Mouse (Mus musculus) MEL (cell line): ENCODE results near the gene Rab1a. TPM values are rescaled to one million over a fixed set of nuclear protein-coding genes. Genes with fewer than 3 reads are reported as not detected.
"Not testable (repeated sequence)": the region's sequence is repeated elsewhere in the genome, so short reads cannot be mapped to it uniquely, and the experiment has no call there.

Experiments
- DNase-seq: peaks from one replicate; pipeline ENCODE4 v3.0.0; 2011; ENCODE audit warnings: low read depth, low spot score
- H3K27ac ChIP-seq: 2 replicates; pipeline ENCODE4 v1.5.1; 2012; ENCODE audit warnings: low read depth, mild to moderate bottlenecking, control low read depth, low read length, moderate library complexity; ENCODE audit not compliant: control insufficient read depth
- H3K27me3 ChIP-seq, 2 experiments: fragments of 150-350 bp in 1 of 2; sonication (generic) in 1 of 2; 2 replicates each; pipeline ENCODE4 v1.6.1; 2012; ENCODE audit warnings: low read length in 2 of 2, mild to moderate bottlenecking in 2 of 2, improper control_type of control experiment in 1 of 2, moderate library complexity in 1 of 2; ENCODE audit not compliant: insufficient read depth in 2 of 2, control insufficient read depth in 1 of 2
- H3K36me3 ChIP-seq, 2 experiments: 2 replicates each; pipeline ENCODE4 v1.6.1; 2012 to 2014; ENCODE audit warnings: low read length in 2 of 2, improper control_type of control experiment in 1 of 2, inconsistent platforms in 1 of 2, mild to moderate bottlenecking in 1 of 2; ENCODE audit not compliant: insufficient read depth in 2 of 2, control insufficient read depth in 1 of 2
- H3K4me1 ChIP-seq, 2 experiments: fragments of 150-350 bp in 1 of 2; sonication (generic) in 1 of 2; 2 replicates each; pipeline ENCODE4 v1.6.1; 2012; ENCODE audit warnings: low read length in 2 of 2, improper control_type of control experiment in 1 of 2, mild to moderate bottlenecking in 1 of 2; ENCODE audit not compliant: insufficient read depth in 2 of 2, control insufficient read depth in 1 of 2
- H3K4me3 ChIP-seq, 2 experiments: fragments of 150-350 bp in 1 of 2; sonication (generic) in 1 of 2; 2 replicates each; pipeline ENCODE4 v1.5.1; 2012; ENCODE audit warnings: low read depth in 2 of 2, low read length in 2 of 2, mild to moderate bottlenecking in 2 of 2, moderate library complexity in 2 of 2, control low read depth in 1 of 2, improper control_type of control experiment in 1 of 2; ENCODE audit not compliant: control insufficient read depth in 1 of 2, insufficient read depth in 1 of 2
- H3K79me2 ChIP-seq: 2 replicates; pipeline ENCODE4 v1.6.1; 2012; ENCODE audit warnings: mild to moderate bottlenecking, low read length, moderate library complexity; ENCODE audit not compliant: control insufficient read depth, poor library complexity, insufficient read depth
- H3K9ac ChIP-seq: 2 replicates; pipeline ENCODE4 v1.6.1; 2012; ENCODE audit warnings: low read depth, mild to moderate bottlenecking, control low read depth, low read length, moderate library complexity; ENCODE audit not compliant: control insufficient read depth, poor library complexity, severe bottlenecking
- H3K9me3 ChIP-seq: fragments of 150-350 bp; sonication (generic); replicated peaks from 2 replicates; pipeline ENCODE4 v1.6.1; 2012; ENCODE audit warnings: mild to moderate bottlenecking, low read length, improper control_type of control experiment, moderate library complexity; ENCODE audit not compliant: insufficient read depth
- CHD1 ChIP-seq: IDR thresholded peaks from 2 replicates; pipeline ENCODE4 v1.6.1; 2012; ENCODE audit warnings: low read depth, mild to moderate bottlenecking, inconsistent platforms, low read length, improper control_type of control experiment
- E2F4 ChIP-seq: IDR thresholded peaks from 2 replicates; pipeline ENCODE4 v1.6.1; 2011; ENCODE audit warnings: low read depth, low read length, improper control_type of control experiment, borderline replicate concordance
- GABPA ChIP-seq: IDR thresholded peaks from 2 replicates; pipeline ENCODE4 v1.6.1; 2012; ENCODE audit warnings: low read depth, mild to moderate bottlenecking, inconsistent platforms, low read length, improper control_type of control experiment, moderate library complexity
- GATA1 ChIP-seq: IDR thresholded peaks from 2 replicates; pipeline ENCODE4 v1.6.1; 2011; ENCODE audit warnings: low read depth, low read length, improper control_type of control experiment
- MAFK ChIP-seq: IDR thresholded peaks from 2 replicates; pipeline ENCODE4 v1.6.1; 2011; ENCODE audit warnings: low read depth, mild to moderate bottlenecking, low read length, improper control_type of control experiment, borderline replicate concordance
- MAX ChIP-seq: IDR thresholded peaks from 2 replicates; pipeline ENCODE4 v1.6.1; 2011; ENCODE audit warnings: low read length, improper control_type of control experiment
- MXI1 ChIP-seq: IDR thresholded peaks from 2 replicates; pipeline ENCODE4 v1.6.1; 2011; ENCODE audit warnings: mild to moderate bottlenecking, low read depth, low read length, improper control_type of control experiment
- MYB ChIP-seq: IDR thresholded peaks from 2 replicates; pipeline ENCODE4 v1.6.1; 2011; ENCODE audit warnings: mild to moderate bottlenecking, low read depth, low read length, improper control_type of control experiment
- MYC ChIP-seq: IDR thresholded peaks from 2 replicates; pipeline ENCODE4 v1.6.1; 2011; ENCODE audit warnings: low read depth, mild to moderate bottlenecking, low read length, improper control_type of control experiment, moderate library complexity
- POLR2AphosphoS5 ChIP-seq: IDR thresholded peaks from 2 replicates; pipeline ENCODE4 v1.6.1; 2012; ENCODE audit warnings: low read depth, borderline replicate concordance, mild to moderate bottlenecking, inconsistent platforms, low read length, moderate library complexity, mixed read lengths
- RCOR1 ChIP-seq: IDR thresholded peaks from 2 replicates; pipeline ENCODE4 v1.6.1; 2012; ENCODE audit warnings: low read depth, mild to moderate bottlenecking, inconsistent platforms, low read length, improper control_type of control experiment
- TAL1 ChIP-seq: IDR thresholded peaks from 2 replicates; pipeline ENCODE4 v1.6.1; 2012; ENCODE audit warnings: mild to moderate bottlenecking, inconsistent platforms, low read length, moderate library complexity, mixed read lengths
- TCF12 ChIP-seq: IDR thresholded peaks from 2 replicates; pipeline ENCODE4 v1.6.1; 2014; ENCODE audit warnings: low read depth, mild to moderate bottlenecking, inconsistent platforms, low read length, improper control_type of control experiment, moderate library complexity
- ZKSCAN1 ChIP-seq: IDR thresholded peaks from 2 replicates; pipeline ENCODE4 v1.6.1; 2012; ENCODE audit warnings: low read depth, mild to moderate bottlenecking, inconsistent platforms, low read length, improper control_type of control experiment, moderate library complexity
- ZNF384 ChIP-seq: IDR thresholded peaks from 2 replicates; pipeline ENCODE4 v1.6.1; 2012; ENCODE audit warnings: low read depth, mild to moderate bottlenecking, inconsistent platforms, low read length, improper control_type of control experiment
- polyA plus RNA-seq, 2 experiments: library from polyadenylated mRNA; stranded (reverse) in 1 of 2; unstranded in 1 of 2; fragments of >175 nt in 1 of 2; fragments of >200 nt in 1 of 2; gene quantifications; 2 replicates each; pipeline versions ENCODE4 v1.2.1 to v1.2.4; 2012; ENCODE audit warnings: low replicate concordance in 2 of 2, low read depth in 1 of 2; ENCODE audit not compliant: insufficient read length in 2 of 2, insufficient read depth in 1 of 2, missing spikeins in 1 of 2
- total RNA-seq: library from RNA; depleted of rRNA; stranded (reverse); fragments of 300-350 nt; gene quantifications from 2 replicates; pipeline ENCODE4 v1.2.3, GENCODE M21; 2012

Gene Rab1a
- total and polyA plus RNA-seq, 3 experiments, result 79.5 to 336 (median 139) TPM

DNA sequence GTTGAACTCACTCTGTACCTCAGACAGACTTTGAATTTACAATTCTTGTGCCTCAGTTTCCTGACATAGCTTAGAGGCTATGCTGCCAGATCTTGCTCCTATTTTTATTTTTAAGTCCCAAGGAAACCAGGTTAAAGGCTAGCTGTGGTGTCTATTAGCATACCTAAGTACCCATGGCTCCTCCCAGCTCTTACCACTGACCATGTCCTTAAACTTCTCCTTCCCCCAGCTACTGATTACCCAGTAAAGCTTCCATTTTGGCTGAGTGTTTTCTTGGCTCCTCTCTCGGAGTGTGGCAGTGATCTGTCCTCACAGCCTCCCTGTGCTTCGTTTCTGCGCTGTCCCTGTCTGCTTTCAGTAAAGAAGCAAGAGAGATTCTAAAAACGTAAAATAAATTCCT lies 35.2 kb upstream of the Rab1a start:
- Histone ChIP-seq H3K4me1 (no peaks in the 10 kb centered on the region), H3K4me3 (no peak overlapping the region), H3K27ac (no peak overlapping the region), H3K79me2 (no peaks in the 10 kb centered on the region), H3K36me3 (no peaks in the 10 kb centered on the region), H3K9ac (no peak overlapping the region), H3K27me3 (peaks cover 4 to 6% of the 10 kb centered on the region in 2 experiments; a peak in 2 of 4 replicates), H3K9me3 (no peaks in the 10 kb centered on the region)
- no peak for DNase-seq
- TF ChIP-seq CHD1 (no peak), RCOR1 (no peak), ZNF384 (no peak), MAX (no peak), MYC (no peak), MXI1 (no peak), TAL1 (no peak), MYB (no peak)

DNA sequence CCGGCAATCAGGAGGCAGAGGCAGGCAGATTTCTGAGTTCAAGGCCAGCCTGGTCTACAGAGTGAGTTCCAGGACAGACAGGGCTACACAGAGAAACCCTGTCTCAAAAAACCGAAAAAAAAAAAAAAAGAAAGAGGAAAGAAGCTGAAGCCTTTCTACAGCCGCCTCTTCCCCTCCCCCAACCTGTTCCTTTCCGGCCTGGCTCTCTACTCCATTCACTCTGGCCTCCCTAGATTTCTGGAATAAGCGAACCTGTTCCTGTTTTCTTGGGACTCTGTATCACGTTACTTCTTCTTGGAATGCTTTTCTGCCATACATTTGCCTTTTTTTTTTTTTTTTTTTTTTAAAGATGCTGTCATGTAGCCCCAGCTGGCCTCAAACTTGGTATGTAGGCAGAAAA lies 34.8 kb upstream of the Rab1a start:
- H3K27ac ChIP-seq, H3K4me1 ChIP-seq, H3K27me3 ChIP-seq, H3K36me3 ChIP-seq, H3K9me3 ChIP-seq, H3K9ac ChIP-seq, DNase-seq, H3K79me2 ChIP-seq, H3K4me3 ChIP-seq: not testable (repeated sequence)

DNA sequence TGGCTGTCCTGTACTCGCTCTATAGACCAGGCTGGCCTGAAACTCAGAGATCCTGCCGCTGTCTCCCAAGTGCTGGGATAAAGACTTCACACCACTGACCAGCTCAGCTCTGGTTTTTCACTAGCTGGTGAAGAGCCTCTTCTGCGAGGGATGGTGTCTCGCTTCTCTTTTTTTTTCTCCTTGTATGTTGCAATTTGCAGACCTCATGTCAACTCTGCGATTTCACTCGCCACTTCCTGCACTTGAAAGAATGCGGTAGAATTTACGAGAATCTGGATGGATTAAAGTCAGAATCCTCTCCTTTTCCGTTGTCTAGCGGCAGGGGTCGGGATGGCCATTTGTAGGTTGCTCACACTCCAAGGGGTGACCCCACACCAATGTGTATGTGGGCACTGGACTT lies 32.3 kb upstream of the Rab1a start:
- Histone ChIP-seq H3K27me3 (peaks cover 4 to 6% of the 10 kb centered on the region in 2 experiments; a peak in 3 of 4 replicates), H3K9ac (no peak overlapping the region), H3K9me3 (no peaks in the 10 kb centered on the region), H3K79me2 (no peaks in the 10 kb centered on the region), H3K27ac (no peak overlapping the region), H3K36me3 (no peaks in the 10 kb centered on the region), H3K4me3 (no peak overlapping the region), H3K4me1 (no peaks in the 10 kb centered on the region)
- no peak for DNase-seq
- TF ChIP-seq ZKSCAN1, result no peak
- TF ChIP-seq MAFK, result no peak
- TF ChIP-seq GATA1, result no peak
- no peak for TF ChIP-seq POLR2AphosphoS5
- no peak for TF ChIP-seq GABPA
- no peak for TF ChIP-seq E2F4
- no peak for TF ChIP-seq TCF12
